Mouse (Mus musculus) liver, adult 2 months (tissue): ENCODE results near the gene Gm20695. TPM values are rescaled to one million over a fixed set of nuclear protein-coding genes. Genes with fewer than 3 reads are reported as not detected.
A peak's percentile ranks its signal among the peaks of the same experiment; 100 is the strongest.

Source experiments
- DNase-seq: peaks from one replicate; pipeline ENCODE4 v3.0.0-alpha.2; 2011; ENCODE audit warnings: low read depth, low spot score; ENCODE audit errors: extremely low read depth
- H3K27ac ChIP-seq: fragments of 200-500 bp; replicated peaks from 2 replicates; pipeline ENCODE4 v1.5.1; 2012; ENCODE audit warnings: low read depth, mild to moderate bottlenecking, control low read depth, inconsistent platforms, low read length; ENCODE audit not compliant: insufficient read depth
- H3K27me3 ChIP-seq: fragments of 200-500 bp; 2 replicates; pipeline ENCODE4 v1.6.1; 2012; ENCODE audit warnings: mild to moderate bottlenecking, moderate library complexity, low read length, inconsistent platforms; ENCODE audit not compliant: control insufficient read depth, insufficient read depth
- H3K36me3 ChIP-seq: fragments of 200-500 bp; 2 replicates; pipeline ENCODE4 v1.6.1; 2012; ENCODE audit warnings: low read length, inconsistent platforms; ENCODE audit not compliant: control insufficient read depth, insufficient read depth
- H3K4me1 ChIP-seq: fragments of 200-500 bp; 2 replicates; pipeline ENCODE4 v1.6.1; 2011; ENCODE audit warnings: low read length; ENCODE audit not compliant: control insufficient read depth, insufficient read depth
- H3K4me3 ChIP-seq: fragments of 200-500 bp; 2 replicates; pipeline ENCODE4 v1.5.1; 2011; ENCODE audit warnings: low read depth, mild to moderate bottlenecking, control low read depth, low read length, moderate library complexity; ENCODE audit not compliant: insufficient read depth
- H3K79me2 ChIP-seq: fragments of 200-500 bp; 2 replicates; pipeline ENCODE4 v1.6.1; 2012; ENCODE audit warnings: inconsistent platforms, mild to moderate bottlenecking, low read length, moderate library complexity; ENCODE audit not compliant: control insufficient read depth, insufficient read depth
- H3K9ac ChIP-seq: fragments of 200-500 bp; 2 replicates; pipeline ENCODE4 v1.6.1; 2012; ENCODE audit warnings: low read depth, mild to moderate bottlenecking, control low read depth, inconsistent platforms, low read length
- CTCF ChIP-seq: fragments of 200-500 bp; IDR thresholded peaks from 2 replicates; pipeline ENCODE4 v1.5.1; 2011; ENCODE audit warnings: low read depth, low read length, control low read depth
- POLR2A ChIP-seq: fragments of 200-500 bp; IDR thresholded peaks from 2 replicates; pipeline ENCODE4 v1.6.1; 2011; ENCODE audit warnings: low read length, control low read depth; ENCODE audit not compliant: insufficient read depth; ENCODE audit errors: extremely low read depth
- WGBS: fragments of 180-500 bp; shearing (Covaris S2); methylation state at CpG from one replicate; pipeline ENCODE4 v1.1.7; 2018; 5-methylcytosine and 5-hydroxymethylcytosine counted together
- polyA plus RNA-seq: library from polyadenylated mRNA; depleted of rRNA; stranded (reverse); fragments of >200 nt; gene quantifications from 2 replicates; pipeline ENCODE4 v1.2.3, GENCODE M21; 2012
- total RNA-seq: library from RNA; depleted of rRNA; stranded (reverse); fragments of >200 nt; gene quantifications from 2 replicates; pipeline ENCODE4 v1.2.3, GENCODE M21; 2014

The Gm20695 gene
- total and polyA plus RNA-seq, 2 experiments: 0.13 to 0.46 TPM

GRCm38 (mm10) chr16:3854437-3855182, 29.8 kb upstream of the Gm20695 start:
- 84% methylated on average over 11 of the region's 11 CpGs for WGBS
- no peak for DNase-seq
- no peaks in the 10 kb centered on the region for H3K27me3 ChIP-seq
- no peak overlapping the region for H3K27ac ChIP-seq
- H3K9ac ChIP-seq: no peak overlapping the region
- no peaks in the 10 kb centered on the region for H3K4me1 ChIP-seq
- H3K36me3 ChIP-seq: no peaks in the 10 kb centered on the region; the same call in none of the 2 replicates
- H3K4me3 ChIP-seq: no peak overlapping the region
- H3K79me2 ChIP-seq: no peaks in the 10 kb centered on the region
- TF ChIP-seq CTCF: no peak
- no peak for TF ChIP-seq POLR2A

DNA sequence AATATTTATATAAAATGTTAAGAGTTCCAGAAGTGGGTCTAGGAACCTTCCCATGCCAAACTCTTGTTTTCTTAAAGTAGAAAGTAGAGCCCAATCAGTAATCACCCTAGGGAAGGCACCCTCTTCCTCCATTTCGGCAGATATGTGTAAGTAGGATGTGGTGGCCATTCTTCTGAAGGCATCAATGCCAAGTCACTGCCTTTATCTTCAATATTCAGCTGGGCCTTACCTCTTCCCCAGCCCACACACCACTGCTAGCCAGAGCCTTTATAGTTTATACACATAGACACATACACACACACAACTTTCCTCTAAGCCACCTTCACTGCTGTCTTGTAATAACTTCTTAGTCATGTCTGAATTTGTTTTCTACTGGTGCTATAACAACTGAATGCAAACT, 28.7 kb upstream of the Gm20695 start:
- Histone ChIP-seq H3K9ac (no peak overlapping the region), H3K27me3 (no peaks in the 10 kb centered on the region), H3K79me2 (no peaks in the 10 kb centered on the region), H3K4me3 (no peak overlapping the region), H3K27ac (no peak overlapping the region), H3K4me1 (no peaks in the 10 kb centered on the region), H3K36me3 (no peaks in the 10 kb centered on the region; the same call in none of the 2 replicates)
- no peak for TF ChIP-seq POLR2A
- no peak for TF ChIP-seq CTCF
- DNase-seq: no peak
- 83% methylated on average over 1 of the region's 1 CpGs for WGBS

- H3K9ac ChIP-seq: no peak overlapping the region
- WGBS: 93% methylated on average over 4 of the region's 4 CpGs
- DNase-seq: no peak
- no peak for TF ChIP-seq CTCF
- no peak for TF ChIP-seq POLR2A
- H3K27me3 ChIP-seq: no peaks in the 10 kb centered on the region
- no peak overlapping the region for H3K4me3 ChIP-seq
- H3K79me2 ChIP-seq: no peaks in the 10 kb centered on the region
- H3K36me3 ChIP-seq: peaks cover 5% of the 10 kb centered on the region
- no peaks in the 10 kb centered on the region for H3K4me1 ChIP-seq
- no peak overlapping the region for H3K27ac ChIP-seq
Measured at GRCm38 (mm10) chr16:3859254-3859653, 25.2 kb upstream of the Gm20695 start.

DNA sequence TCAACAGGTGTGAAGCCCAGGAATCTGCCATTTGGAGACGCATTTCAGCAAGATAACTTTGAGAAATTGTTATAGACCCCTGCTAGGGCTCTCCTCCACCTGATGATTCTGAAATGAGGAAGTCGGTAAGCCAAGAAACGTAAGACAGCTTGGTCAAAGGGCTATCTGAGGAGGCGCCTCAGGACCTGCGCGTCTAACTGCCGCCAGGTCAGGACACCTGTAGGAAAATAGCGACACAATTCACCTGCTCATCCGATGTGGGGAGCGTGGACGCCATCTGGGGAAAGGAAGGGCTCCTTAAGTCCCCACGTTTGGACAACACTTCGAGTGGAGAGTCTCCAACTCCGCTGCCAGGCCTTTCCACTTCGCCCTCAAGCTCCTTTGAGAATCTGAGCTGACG, 12.6 kb upstream of the Gm20695 start:
- H3K4me1 ChIP-seq: peaks cover 3% of the 10 kb centered on the region; the same call in 1 of the 2 replicates
- peak overlapping the region; percentile 43 for H3K9ac ChIP-seq
- peaks cover 2% of the 10 kb centered on the region; the same call in 1 of the 2 replicates for H3K36me3 ChIP-seq
- 5% methylated on average over 16 of the region's 16 CpGs for WGBS
- H3K27me3 ChIP-seq: no peaks in the 10 kb centered on the region
- H3K27ac ChIP-seq: peak overlapping the region; percentile 9; the same call in 1 of the 2 replicates
- H3K79me2 ChIP-seq: peaks cover 3% of the 10 kb centered on the region; the same call in 1 of the 2 replicates
- peak overlapping the region; percentile 70 for H3K4me3 ChIP-seq
- DNase-seq: no peak
- no peak for TF ChIP-seq CTCF
- TF ChIP-seq POLR2A: no peak

GRCm38 (mm10) chr16:3872216-3873047, 12.0 kb upstream of the Gm20695 start, which contains the start of gene Naa60:
Gene Naa60, plus strand, starts transcription at chr16:3872375.
- TF ChIP-seq CTCF (no peak), POLR2A (0 out of 2 replicates have a peak, but pooled peaks have one; percentile 8)
- Histone ChIP-seq H3K4me1 (peaks cover 3% of the 10 kb centered on the region), H3K27ac (peak within 1 kb of the TSS; percentile 65), H3K27me3 (no peaks in the 10 kb centered on the region), H3K36me3 (no peaks in the 10 kb centered on the region; the same call in 1 of the 2 replicates), H3K79me2 (peaks cover 3% of the 10 kb centered on the region; the same call in 1 of the 2 replicates), H3K9ac (peak within 1 kb of the TSS; percentile 56), H3K4me3 (peak within 1 kb of the TSS; percentile 70)
- WGBS: 3% methylated on average over 47 of the region's 47 CpGs
- DNase-seq: peak; percentile 90
